Mouse (Mus musculus) CD4-positive, CD25-positive, alpha-beta regulatory T cell, adult 4 months (primary cell): ENCODE measurements around the gene Actn2. TPM values are rescaled to one million over a fixed set of nuclear protein-coding genes. Genes with fewer than 3 reads are reported as not detected.

Source experiments
- ATAC-seq: one replicate; pipeline ENCODE4 v1.8.0; 2017
- polyA plus RNA-seq, 2 experiments: library from polyadenylated mRNA; unstranded; fragments of 100-300 nt; shearing (Covaris generic); gene quantifications; one replicate each; pipeline ENCODE4 v1.2.1; 2017

Gene Actn2
- polyA plus RNA-seq, 2 experiments from 2014 or later, result 10.1 to 11.9 TPM

- ATAC-seq, result no peak
These were observed 84.5 kb downstream of the Actn2 start for GRCm38 (mm10) chr13:12255911-12256705.

GRCm38 (mm10) chr13:12250496-12250895 lies 90.1 kb downstream of the Actn2 start:
- ATAC-seq, result no peak

- ATAC-seq, result no peak
These were observed 91.2 kb downstream of the Actn2 start for GRCm38 (mm10) chr13:12249195-12249898.

GRCm38 (mm10) chr13:12245938-12246337 lies 94.6 kb downstream of the Actn2 start:
- ATAC-seq, result no peak

GRCm38 (mm10) chr13:12243991-12244390 lies 96.6 kb downstream of the Actn2 start:
- no peak for ATAC-seq

GRCm38 (mm10) chr13:12232141-12232540 lies 108.4 kb downstream of the Actn2 start:
- ATAC-seq, result no peak

- no peak for ATAC-seq
These were observed 112.3 kb downstream of the Actn2 start for GRCm38 (mm10) chr13:12228248-12228647.

- ATAC-seq, result no peak
These were observed 113.0 kb downstream of the Actn2 start for GRCm38 (mm10) chr13:12227606-12228005.

Other genes starting within 250 kb of the Actn2 start
- gene Ryr2, start 233.8 kb downstream of the Actn2 start, polyA plus RNA-seq, result under 1 TPM; 0.34 to 0.78 TPM
- 10 to 100 TPM; 19.4 to 29.4 TPM for gene Mtr, start 82.6 kb downstream of the Actn2 start, polyA plus RNA-seq
- 10 to 100 TPM; 23.6 to 37.5 TPM for gene Heatr1, start 54.3 kb upstream of the Actn2 start, polyA plus RNA-seq
- 100 to 1,000 TPM in 1 of 2 experiments, 10 to 100 TPM in 1; 95.6 to 112 TPM for gene Lgals8, start 124.2 kb upstream of the Actn2 start, polyA plus RNA-seq
- gene Edaradd, start 179.7 kb upstream of the Actn2 start, polyA plus RNA-seq, result 1 to 10 TPM; 1.5 to 1.6 TPM
- gene Ero1lb, start 225.1 kb upstream of the Actn2 start, polyA plus RNA-seq, result 1 to 10 TPM; 5.3 to 6.5 TPM